Mouse (Mus musculus): ENCODE data around the gene Hgfac. TPM values are rescaled to one million over a fixed set of nuclear protein-coding genes. Genes with fewer than 3 reads are reported as not detected.

Gene Hgfac
- polyA plus RNA-seq, 1 experiment from 2014 or later: 0.40 TPM

GRCm38 (mm10) chr5:35070953-35071352 is 29.6 kb downstream of the Hgfac start:
- WGBS: 73% methylated on average over 7 of the region's 7 CpGs
- H3K36me3 ChIP-seq (ENCODE audit: control insufficient read depth, insufficient read depth, low read length): no peaks in the 10 kb centered on the region
- H3K9me3 ChIP-seq (ENCODE audit: control insufficient read depth, low read length): no peaks in the 10 kb centered on the region
- DNase-seq (ENCODE audit: low spot score): no peak
- H3K4me1 ChIP-seq (ENCODE audit: control insufficient read depth, insufficient read depth, low read length): no peaks in the 10 kb centered on the region
- no peak overlapping the region for H3K4me3 ChIP-seq (ENCODE audit: low read depth, low read length)
- H3K27ac ChIP-seq (replicated peaks; ENCODE audit: low read depth, low read length): no peak overlapping the region
- H3K4me2 ChIP-seq (ENCODE audit: low read depth, severe bottlenecking): no peak overlapping the region
- H3K9ac ChIP-seq (ENCODE audit: low read length): no peak overlapping the region
- no peak for ATAC-seq (ENCODE audit: insufficient number of reproducible peaks, low FRiP score, low TSS enrichment, low read depth)
- H3K27me3 ChIP-seq (ENCODE audit: control insufficient read depth, insufficient read depth, low read length): no peaks in the 10 kb centered on the region

- Histone ChIP-seq H3K4me3 (ENCODE audit: low read depth, low read length) (no peak overlapping the region), H3K27ac (replicated peaks; ENCODE audit: low read depth, low read length) (no peak overlapping the region), H3K4me1 (ENCODE audit: control insufficient read depth, insufficient read depth, low read length) (no peaks in the 10 kb centered on the region), H3K4me2 (ENCODE audit: low read depth, severe bottlenecking) (no peak overlapping the region), H3K9ac (ENCODE audit: low read length) (no peak overlapping the region), H3K9me3 (ENCODE audit: control insufficient read depth, low read length) (no peaks in the 10 kb centered on the region), H3K27me3 (ENCODE audit: control insufficient read depth, insufficient read depth, low read length) (no peaks in the 10 kb centered on the region), H3K36me3 (ENCODE audit: control insufficient read depth, insufficient read depth, low read length) (no peaks in the 10 kb centered on the region)
- DNase-seq (ENCODE audit: low spot score): no peak
- 92% methylated on average over 6 of the region's 6 CpGs for WGBS
- no peak for ATAC-seq (ENCODE audit: insufficient number of reproducible peaks, low FRiP score, low TSS enrichment, low read depth)
Measured at GRCm38 (mm10) chr5:35071855-35072254, 30.5 kb downstream of the Hgfac start.

GRCm38 (mm10) chr5:35073235-35073634 is 31.9 kb downstream of the Hgfac start:
- no peaks in the 10 kb centered on the region for H3K4me1 ChIP-seq (ENCODE audit: control insufficient read depth, insufficient read depth, low read length)
- H3K4me3 ChIP-seq (ENCODE audit: low read depth, low read length): no peak overlapping the region
- no peak overlapping the region for H3K4me2 ChIP-seq (ENCODE audit: low read depth, severe bottlenecking)
- H3K9ac ChIP-seq (ENCODE audit: low read length): no peak overlapping the region
- H3K27ac ChIP-seq (replicated peaks; ENCODE audit: low read depth, low read length): no peak overlapping the region
- no peaks in the 10 kb centered on the region for H3K27me3 ChIP-seq (ENCODE audit: control insufficient read depth, insufficient read depth, low read length)
- no peak for DNase-seq (ENCODE audit: low spot score)
- no peak for ATAC-seq (ENCODE audit: insufficient number of reproducible peaks, low FRiP score, low TSS enrichment, low read depth)
- H3K36me3 ChIP-seq (ENCODE audit: control insufficient read depth, insufficient read depth, low read length): no peaks in the 10 kb centered on the region
- H3K9me3 ChIP-seq (ENCODE audit: control insufficient read depth, low read length): no peaks in the 10 kb centered on the region
- WGBS: 76% methylated on average over 11 of the region's 11 CpGs

- Histone ChIP-seq H3K27ac (replicated peaks; ENCODE audit: low read depth, low read length) (no peak overlapping the region), H3K27me3 (ENCODE audit: control insufficient read depth, insufficient read depth, low read length) (peaks cover 5% of the 10 kb centered on the region)
- WGBS: 73% methylated on average over 9 of the region's 9 CpGs
Measured at GRCm38 (mm10) chr5:35073992-35074391, 32.7 kb downstream of the Hgfac start.

GRCm38 (mm10) chr5:35076369-35076768 is 35.1 kb downstream of the Hgfac start:
- DNase-seq (ENCODE audit: low spot score) (no peak), ATAC-seq (ENCODE audit: insufficient number of reproducible peaks, low FRiP score, low TSS enrichment, low read depth) (no peak)
- Histone ChIP-seq H3K4me1 (ENCODE audit: control insufficient read depth, insufficient read depth, low read length) (no peaks in the 10 kb centered on the region), H3K9me3 (ENCODE audit: control insufficient read depth, low read length) (no peaks in the 10 kb centered on the region), H3K4me3 (ENCODE audit: low read depth, low read length) (no peak overlapping the region), H3K27ac (replicated peaks; ENCODE audit: low read depth, low read length) (no peak overlapping the region), H3K4me2 (ENCODE audit: low read depth, severe bottlenecking) (no peak overlapping the region), H3K9ac (ENCODE audit: low read length) (no peak overlapping the region), H3K27me3 (ENCODE audit: control insufficient read depth, insufficient read depth, low read length) (peaks cover 14% of the 10 kb centered on the region), H3K36me3 (ENCODE audit: control insufficient read depth, insufficient read depth, low read length) (no peaks in the 10 kb centered on the region)
- WGBS: 79% methylated on average over 1 of the region's 1 CpGs

More at GRCm38 (mm10) chr5:35073992-35074391, 32.7 kb downstream of the Hgfac start:
- ATAC-seq (ENCODE audit: insufficient number of reproducible peaks, low FRiP score, low TSS enrichment, low read depth) (no peak), DNase-seq (ENCODE audit: low spot score) (no peak)
- H3K4me3 ChIP-seq (ENCODE audit: low read depth, low read length): no peak overlapping the region
- no peak overlapping the region for H3K9ac ChIP-seq (ENCODE audit: low read length)
- no peaks in the 10 kb centered on the region for H3K4me1 ChIP-seq (ENCODE audit: control insufficient read depth, insufficient read depth, low read length)
- no peaks in the 10 kb centered on the region for H3K9me3 ChIP-seq (ENCODE audit: control insufficient read depth, low read length)
- no peak overlapping the region for H3K4me2 ChIP-seq (ENCODE audit: low read depth, severe bottlenecking)
- H3K36me3 ChIP-seq (ENCODE audit: control insufficient read depth, insufficient read depth, low read length): no peaks in the 10 kb centered on the region

- Histone ChIP-seq H3K4me2 (ENCODE audit: low read depth, severe bottlenecking) (no peak overlapping the region), H3K9ac (ENCODE audit: low read length) (no peak overlapping the region), H3K27me3 (ENCODE audit: control insufficient read depth, insufficient read depth, low read length) (peaks cover 14% of the 10 kb centered on the region), H3K4me3 (ENCODE audit: low read depth, low read length) (no peak overlapping the region), H3K9me3 (ENCODE audit: control insufficient read depth, low read length) (no peaks in the 10 kb centered on the region), H3K36me3 (ENCODE audit: control insufficient read depth, insufficient read depth, low read length) (no peaks in the 10 kb centered on the region), H3K4me1 (ENCODE audit: control insufficient read depth, insufficient read depth, low read length) (no peaks in the 10 kb centered on the region), H3K27ac (replicated peaks; ENCODE audit: low read depth, low read length) (no peak overlapping the region)
- ATAC-seq (ENCODE audit: insufficient number of reproducible peaks, low FRiP score, low TSS enrichment, low read depth) (no peak), DNase-seq (ENCODE audit: low spot score) (peak; percentile 22)
- 30% methylated on average over 18 of the region's 18 CpGs for WGBS
Measured at GRCm38 (mm10) chr5:35079101-35079500, 37.8 kb downstream of the Hgfac start.

- 80% methylated on average over 3 of the region's 3 CpGs for WGBS
- DNase-seq (ENCODE audit: low spot score) (no peak), ATAC-seq (ENCODE audit: insufficient number of reproducible peaks, low FRiP score, low TSS enrichment, low read depth) (no peak)
- Histone ChIP-seq H3K9ac (ENCODE audit: low read length) (no peak overlapping the region), H3K9me3 (ENCODE audit: control insufficient read depth, low read length) (no peaks in the 10 kb centered on the region), H3K4me2 (ENCODE audit: low read depth, severe bottlenecking) (no peak overlapping the region), H3K4me3 (ENCODE audit: low read depth, low read length) (no peak overlapping the region), H3K27me3 (ENCODE audit: control insufficient read depth, insufficient read depth, low read length) (peaks cover 2% of the 10 kb centered on the region; the same call in 1 of the 2 replicates), H3K36me3 (ENCODE audit: control insufficient read depth, insufficient read depth, low read length) (no peaks in the 10 kb centered on the region), H3K4me1 (ENCODE audit: control insufficient read depth, insufficient read depth, low read length) (no peaks in the 10 kb centered on the region), H3K27ac (replicated peaks; ENCODE audit: low read depth, low read length) (no peak overlapping the region)
Measured at GRCm38 (mm10) chr5:35084913-35085312, 43.6 kb downstream of the Hgfac start.

GRCm38 (mm10) chr5:35088785-35089613 is 47.7 kb downstream of the Hgfac start:
- no peaks in the 10 kb centered on the region; the same call in 1 of the 2 replicates for H3K36me3 ChIP-seq (ENCODE audit: control insufficient read depth, insufficient read depth, low read length)
- H3K27me3 ChIP-seq (ENCODE audit: control insufficient read depth, insufficient read depth, low read length): no peaks in the 10 kb centered on the region
- H3K4me1 ChIP-seq (ENCODE audit: control insufficient read depth, insufficient read depth, low read length): no peaks in the 10 kb centered on the region
- H3K4me3 ChIP-seq (ENCODE audit: low read depth, low read length): no peak overlapping the region
- H3K4me2 ChIP-seq (ENCODE audit: low read depth, severe bottlenecking): no peak overlapping the region
- DNase-seq (ENCODE audit: low spot score) (peak; percentile 80), ATAC-seq (ENCODE audit: insufficient number of reproducible peaks, low FRiP score, low TSS enrichment, low read depth) (no peak)
- H3K9ac ChIP-seq (ENCODE audit: low read length): no peak overlapping the region
- H3K9me3 ChIP-seq (ENCODE audit: control insufficient read depth, low read length): no peaks in the 10 kb centered on the region
- H3K27ac ChIP-seq (replicated peaks; ENCODE audit: low read depth, low read length): no peak overlapping the region
- 67% methylated on average over 9 of the region's 9 CpGs for WGBS

All from limb, embryonic 11.5 days (tissue).